18 mouse cellular contexts compared by ENCODE assay signal in the genomic region with DNA sequence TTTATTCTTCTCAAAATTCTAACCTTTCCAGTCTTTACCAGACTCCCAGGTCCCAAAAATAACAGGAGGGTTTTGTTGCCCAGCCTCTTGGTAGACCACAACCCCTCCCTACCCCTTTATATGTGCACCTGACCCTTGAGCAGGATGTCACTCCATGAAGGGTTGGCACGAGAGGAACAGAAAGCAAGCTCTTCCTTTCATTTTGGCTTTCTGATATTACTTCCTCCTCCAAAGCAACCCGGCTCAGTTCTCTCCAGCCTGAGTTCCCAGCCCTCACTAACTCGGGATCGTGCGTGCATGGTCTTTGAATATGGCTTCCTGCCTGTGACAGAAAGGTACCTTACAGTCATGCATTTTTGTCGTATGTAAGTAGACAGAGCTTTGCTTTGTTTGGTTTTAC.
A peak's percentile ranks its signal among the peaks of the same experiment; 100 is the strongest.
DNase-seq lines count a peak whose midpoint lies in the region; ATAC-seq and TF ChIP-seq lines count a peak whose summit lies in the region.
"Had no signal": no experiment of that assay in that cellular context is flagged by ENCODE, and none has a peak within 500 bp of the region (broad histone marks: within the 10 kb centered on the region; RNA-seq: fewer than 3 reads in every experiment).

No protein-coding gene starts in this region.

- H3K27me3 ChIP-seq in liver, postnatal 0 days (ENCODE audit: insufficient read depth, low read length) = no peaks in the 10 kb centered on the region
- no peaks in the 10 kb centered on the region for H3K27me3 ChIP-seq in CH12.LX (replicated peaks)
- no peaks in the 10 kb centered on the region for H3K27me3 ChIP-seq in megakaryocyte, embryonic 14.5 days (replicated peaks)
- H3K27me3 ChIP-seq: heart, embryonic 13.5 days; Patski had no signal

- in situ Hi-C loops in CH12.LX (cut with MboI; ENCODE audit: low pct_ligation_motif_present, low pct_unique_long_range_greater_than_20kb, low sequenced_read_pairs) = no loop called here

- TF ChIP-seq EP300 in liver, postnatal 0 days (IDR thresholded peaks at IDR 0.05; ENCODE audit: low read depth) = no peak
- TF ChIP-seq EP300 in CH12.LX (IDR thresholded peaks at IDR 0.05; ENCODE audit: low read length) = no peak

- H3K27ac ChIP-seq in liver, postnatal 0 days (ENCODE audit: low read depth) = no peak overlapping the region
- no peak overlapping the region for H3K27ac ChIP-seq in CH12.LX (ENCODE audit: insufficient read depth, low read depth)
- H3K27ac ChIP-seq: heart, embryonic 13.5 days; layer of hippocampus, adult 2 months had no signal

- 30% methylated on average over 6 of the region's 6 CpGs for WGBS in liver, postnatal 0 days (ENCODE audit: insufficient replicate concordance)
- WGBS in lung, adult 2 months = 27% methylated on average over 6 of the region's 6 CpGs

- peaks cover 7% of the 10 kb centered on the region; the same call in 1 of the 2 replicates for H3K4me1 ChIP-seq in liver, postnatal 0 days (ENCODE audit: insufficient read depth)
- peaks cover 3 to 14% of the 10 kb centered on the region in 2 experiments; a peak in 3 of 4 replicates for H3K4me1 ChIP-seq in CH12.LX (ENCODE audit: control insufficient read depth in 1 of 2, insufficient read depth in 2 of 2)
- peaks cover 7% of the 10 kb centered on the region for H3K4me1 ChIP-seq in megakaryocyte, embryonic 14.5 days
- peaks cover 3% of the 10 kb centered on the region; the same call in 1 of the 2 replicates for H3K4me1 ChIP-seq in lung, adult 2 months (ENCODE audit: control insufficient read depth, insufficient read depth, low read length)

- intact Hi-C loops in heart, postnatal 36 days (cut with DNase I) = no loop called here

- ATAC-seq in liver, postnatal 0 days = no peak
- ATAC-seq: hindbrain, embryonic 16.5 days; midbrain, embryonic 16.5 days; Patski had no signal

- H3K79me2 ChIP-seq in CH12.LX (replicated peaks; ENCODE audit: control insufficient read depth, extremely low read depth, insufficient read depth, poor library complexity, severe bottlenecking) = no peaks in the 10 kb centered on the region

- TF ChIP-seq CTCF in liver, postnatal 0 days (IDR thresholded peaks at IDR 0.05; ENCODE audit: low read depth) = no peak
- no peak for TF ChIP-seq CTCF in CH12.LX (conservative IDR thresholded peaks at IDR 0.05 in 1 of 2, IDR thresholded peaks at IDR 0.05 in 1 of 2; ENCODE audit: low read depth in 2 of 2, low read length in 2 of 2)
- no peak for TF ChIP-seq CTCF in brain, embryonic 14.5 days (IDR thresholded peaks at IDR 0.05; ENCODE audit: borderline replicate concordance, extremely low read depth, insufficient read depth, insufficient read length)
- TF ChIP-seq CTCF in lung, adult 2 months (IDR thresholded peaks at IDR 0.05; ENCODE audit: insufficient read depth, low read length) = no peak

- no peaks in the 10 kb centered on the region for H3K9me3 ChIP-seq in liver, postnatal 0 days (ENCODE audit: low read length)
- H3K9me3 ChIP-seq in CH12.LX (replicated peaks; ENCODE audit: low read length) = no peaks in the 10 kb centered on the region
- H3K9me3 ChIP-seq in megakaryocyte, embryonic 14.5 days = no peaks in the 10 kb centered on the region
- H3K9me3 ChIP-seq: heart, embryonic 13.5 days had no signal

- no peak for DNase-seq in liver, postnatal 0 days
- DNase-seq in liver (no peak), CH12.LX (ENCODE audit: extremely low read depth) (peak; percentile 6)
- peak; percentile 18 for DNase-seq in brain, embryonic 14.5 days (ENCODE audit: low read depth)
- no peak for DNase-seq in embryo, embryonic 11 days
- no peak for DNase-seq in heart, postnatal 36 days
- DNase-seq in lung, adult 2 months = no peak
- DNase-seq: cerebellum, adult 9-11 months; gastrocnemius, postnatal 14 days; lung, postnatal 10 days; right cerebral cortex, postnatal 25 days; thymus, postnatal 4 days had no signal

- H3K36me3 ChIP-seq in liver, postnatal 0 days (replicated peaks; ENCODE audit: insufficient read depth, low read length) = no peaks in the 10 kb centered on the region
- no peaks in the 10 kb centered on the region for H3K36me3 ChIP-seq in CH12.LX (replicated peaks in 1 of 2; ENCODE audit: control insufficient read depth in 1 of 2, insufficient read depth in 1 of 2, low read length in 1 of 2)
- H3K36me3 ChIP-seq in megakaryocyte, embryonic 14.5 days (replicated peaks; ENCODE audit: low read length) = no peaks in the 10 kb centered on the region
- H3K36me3 ChIP-seq: heart, embryonic 13.5 days had no signal

- TF ChIP-seq RAD21 in CH12.LX (IDR thresholded peaks at IDR 0.05; ENCODE audit: low read depth, low read length) = no peak

- no peak overlapping the region for H3K9ac ChIP-seq in liver, postnatal 0 days (replicated peaks)
- peak overlapping the region; percentile 17 for H3K9ac ChIP-seq in CH12.LX (ENCODE audit: insufficient read depth, low read depth)
- H3K9ac ChIP-seq: heart, embryonic 13.5 days had no signal

- TF ChIP-seq POLR2A in CH12.LX (IDR thresholded peaks at IDR 0.05; ENCODE audit: low read depth, low read length) = no peak
- no peak for TF ChIP-seq POLR2A in brain, embryonic 14.5 days (IDR thresholded peaks at IDR 0.05; ENCODE audit: borderline replicate concordance, extremely low read depth, insufficient read depth, insufficient read length, poor library complexity, severe bottlenecking)
- TF ChIP-seq POLR2A in lung, adult 2 months (IDR thresholded peaks at IDR 0.05; ENCODE audit: borderline replicate concordance, extremely low read depth, low read depth, low read length) = no peak

- H3K4me2 ChIP-seq in liver, postnatal 0 days (ENCODE audit: low read depth, low read length) = peak overlapping the region; percentile 39
- H3K4me2 ChIP-seq in CH12.LX (ENCODE audit: insufficient read depth, low read depth, poor library complexity, severe bottlenecking) = 0 out of 2 replicates have a peak overlapping the region, but pooled peaks have one; percentile 51
- H3K4me2 ChIP-seq: heart, embryonic 13.5 days had no signal

- H3K4me3 ChIP-seq in liver, postnatal 0 days (ENCODE audit: low read depth, low read length) = no peak overlapping the region
- no peak overlapping the region for H3K4me3 ChIP-seq in CH12.LX (replicated peaks in 1 of 3; ENCODE audit: low read depth in 2 of 3, low read length in 2 of 3, poor library complexity in 1 of 3)
- H3K4me3 ChIP-seq in megakaryocyte, embryonic 14.5 days (replicated peaks) = peak overlapping the region; percentile 71
- no peak overlapping the region for H3K4me3 ChIP-seq in lung, adult 2 months (replicated peaks; ENCODE audit: extremely low read depth, low read depth, low read length)
- H3K4me3 ChIP-seq: heart, embryonic 13.5 days; layer of hippocampus, adult 2 months had no signal

- dilution Hi-C loops in CH12.LX (cut with MboI; ENCODE audit: extremely low pct_ligation_motif_present, extremely low pct_unique_long_range_greater_than_20kb, low sequenced_read_pairs) = no loop called here

TF ChIP-seq in CH12.LX, 34 proteins besides CTCF, POLR2A, EP300 and RAD21:
- TF ChIP-seq BHLHE40 (IDR thresholded peaks at IDR 0.05; ENCODE audit: low read depth, low read length) (peak; percentile 64), GABPA (IDR thresholded peaks at IDR 0.05; ENCODE audit: insufficient replicate concordance, low read depth, low read length) (no peak)

Comparison
In these comparisons a context has a peak if more than half of its experiments do, and no peak if none do; other contexts are left out.
1. DNase-seq: peak in CH12.LX (single experiment) and brain, embryonic 14.5 days (single experiment); none in liver, postnatal 0 days (single experiment), liver (single experiment), embryo, embryonic 11 days (single experiment), heart, postnatal 36 days (0 of 2) and lung, adult 2 months (single experiment).